Mouse (Mus musculus): Measurements from ENCODE around the gene Tssc4.

Tssc4 gene

GRCm38 (mm10) chr7:143044826-143045206 lies 24.2 kb upstream of the Tssc4 start:
- DNase-seq (ENCODE audit: low spot score in 2 of 2): no peak

GRCm38 (mm10) chr7:143046358-143046757 lies 22.7 kb upstream of the Tssc4 start:
- DNase-seq (ENCODE audit: low spot score in 2 of 2): no peak

- no peak for DNase-seq (ENCODE audit: low spot score in 2 of 2)
Observed at GRCm38 (mm10) chr7:143049331-143049730, 19.7 kb upstream of the Tssc4 start.

GRCm38 (mm10) chr7:143049841-143050816 lies 18.9 kb upstream of the Tssc4 start:
- no peak for DNase-seq (ENCODE audit: low spot score in 2 of 2)

- DNase-seq (ENCODE audit: low spot score in 2 of 2): no peak
Observed at GRCm38 (mm10) chr7:143051316-143051715, 17.7 kb upstream of the Tssc4 start.

- DNase-seq (ENCODE audit: low spot score in 2 of 2): peak; percentile 77 to 81
Observed at GRCm38 (mm10) chr7:143052626-143053007, 16.4 kb upstream of the Tssc4 start, which contains the start of gene Cd81. Gene Cd81 (plus strand): TSS chr7:143052739.

- DNase-seq (ENCODE audit: low spot score in 2 of 2): peak; percentile 59 to 61
Observed at GRCm38 (mm10) chr7:143053008-143053899, 15.8 kb upstream of the Tssc4 start.

- no peak for DNase-seq (ENCODE audit: low spot score in 2 of 2)
Observed at GRCm38 (mm10) chr7:143053961-143054611, 15.0 kb upstream of the Tssc4 start.

- DNase-seq (ENCODE audit: low spot score in 2 of 2): no peak
Observed at GRCm38 (mm10) chr7:143054612-143054965, 14.5 kb upstream of the Tssc4 start.

GRCm38 (mm10) chr7:143055001-143055400 lies 14.0 kb upstream of the Tssc4 start:
- no peak for DNase-seq (ENCODE audit: low spot score in 2 of 2)

GRCm38 (mm10) chr7:143055499-143056186 lies 13.4 kb upstream of the Tssc4 start:
- DNase-seq (ENCODE audit: low spot score in 2 of 2): no peak

- DNase-seq (ENCODE audit: low spot score in 2 of 2): no peak
Observed at GRCm38 (mm10) chr7:143057023-143057422, 12.0 kb upstream of the Tssc4 start.

- no peak for DNase-seq (ENCODE audit: low spot score in 2 of 2)
Observed at GRCm38 (mm10) chr7:143057667-143058220, 11.3 kb upstream of the Tssc4 start.

GRCm38 (mm10) chr7:143058221-143058697 lies 10.8 kb upstream of the Tssc4 start:
- DNase-seq (ENCODE audit: low spot score in 2 of 2): no peak

GRCm38 (mm10) chr7:143059202-143059870 lies 9.7 kb upstream of the Tssc4 start:
- peak in 1 of 2 experiments; percentile 52 for DNase-seq (ENCODE audit: low spot score in 2 of 2)

- no peak for DNase-seq (ENCODE audit: low spot score in 2 of 2)
Observed at GRCm38 (mm10) chr7:143062704-143063103, 6.3 kb upstream of the Tssc4 start.

- DNase-seq (ENCODE audit: low spot score in 2 of 2): peak in 1 of 2 experiments; percentile 47
Observed at GRCm38 (mm10) chr7:143064226-143064625, 4.8 kb upstream of the Tssc4 start.

- no peak for DNase-seq (ENCODE audit: low spot score in 2 of 2)
Observed at GRCm38 (mm10) chr7:143065692-143066091, 3.4 kb upstream of the Tssc4 start.

- DNase-seq (ENCODE audit: low spot score in 2 of 2): no peak
Observed at GRCm38 (mm10) chr7:143067469-143067868, 1.6 kb upstream of the Tssc4 start.

GRCm38 (mm10) chr7:143067897-143068296 lies 1.2 kb upstream of the Tssc4 start:
- no peak for DNase-seq (ENCODE audit: low spot score in 2 of 2)
